Mouse (Mus musculus): ENCODE measurements around the gene Ceacam2. TPM values are rescaled to one million over a fixed set of nuclear protein-coding genes. Genes with fewer than 3 reads are reported as not detected.
"Not testable (repeated sequence)": the region's sequence is repeated elsewhere in the genome, so short reads cannot be mapped to it uniquely, and the experiment has no call there.

Ceacam2 gene
- polyA plus RNA-seq, 1 experiment from 2014 or later: not detected

DNA sequence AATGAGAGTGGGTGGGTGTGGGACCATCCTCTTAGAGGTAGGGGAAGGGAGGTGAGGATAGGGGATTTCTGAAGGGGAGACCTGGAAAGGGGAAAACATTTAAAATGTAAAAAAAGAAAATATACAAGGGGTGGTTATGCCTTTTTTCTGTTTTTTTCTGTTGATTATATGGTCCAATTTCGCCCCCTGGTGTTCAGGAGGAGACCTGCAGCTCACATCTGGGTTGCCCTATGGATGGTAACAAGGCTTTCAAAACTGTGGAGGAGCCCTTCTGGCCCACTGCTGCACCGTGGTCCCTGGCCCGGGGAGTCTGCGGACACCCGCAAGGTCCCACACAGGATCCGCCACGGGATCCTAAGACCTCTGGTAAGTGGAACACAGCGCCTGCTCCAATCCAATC, 1.8 kb upstream of the Ceacam2 start:
- WGBS: 64% methylated on average over 8 of the region's 8 CpGs
- not testable (repeated sequence) for H3K9me3 ChIP-seq (replicated peaks); H3K4me1 ChIP-seq (replicated peaks); H3K4me2 ChIP-seq; H3K9ac ChIP-seq; H3K27ac ChIP-seq; H3K27me3 ChIP-seq; H3K36me3 ChIP-seq; ATAC-seq (replicated peaks; ENCODE audit: insufficient number of reproducible peaks, insufficient read depth, low FRiP score, low read depth); H3K4me3 ChIP-seq

DNA sequence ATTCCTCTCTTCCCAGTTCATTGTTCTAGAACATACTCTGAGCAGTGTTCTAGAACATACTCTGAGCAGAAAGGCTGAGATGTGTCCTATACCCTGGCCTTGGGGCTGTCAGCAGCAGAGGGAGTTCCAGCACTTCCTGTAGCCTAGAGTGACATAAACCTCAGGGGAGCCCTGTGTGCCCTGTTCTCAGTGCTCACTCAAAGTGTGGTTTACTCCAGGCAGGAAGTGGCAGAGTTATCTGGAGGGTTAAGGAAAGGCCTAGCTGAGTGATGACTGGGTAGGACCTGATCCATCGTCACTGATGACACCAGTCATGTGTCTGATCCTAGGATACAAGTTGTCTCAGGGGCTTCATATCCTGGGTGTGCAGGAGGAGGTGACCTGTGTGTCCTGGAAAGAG, 297 bp upstream of the Ceacam2 start:
- not testable (repeated sequence) for H3K4me2 ChIP-seq
- peak; percentile 39; the same call in 1 of the 2 replicates for ATAC-seq (replicated peaks; ENCODE audit: insufficient number of reproducible peaks, insufficient read depth, low FRiP score, low read depth)
- WGBS: 82% methylated on average over 1 of the region's 1 CpGs

DNA sequence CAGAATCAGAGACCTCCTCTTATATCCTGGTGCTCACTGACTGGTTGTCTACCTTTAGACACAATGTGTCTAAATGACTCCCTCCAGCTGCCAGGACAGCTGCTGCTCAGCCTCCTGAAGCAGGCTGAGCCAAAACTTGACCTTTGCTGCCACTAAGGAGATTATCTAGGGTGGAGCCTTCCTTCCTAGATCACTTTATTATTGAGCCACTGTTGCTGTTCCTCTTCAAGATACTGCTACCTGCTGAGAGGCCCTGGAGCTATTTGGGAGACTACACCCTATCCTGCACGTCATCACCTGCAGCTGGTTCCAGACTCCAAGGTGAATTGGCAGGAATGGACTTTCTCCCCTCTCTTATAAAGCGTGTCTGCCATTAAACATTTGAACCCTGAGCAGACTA, 8.8 kb downstream of the Ceacam2 start:
- H3K36me3 ChIP-seq: no peaks in the 10 kb centered on the region
- H3K9me3 ChIP-seq (replicated peaks): no peaks in the 10 kb centered on the region
- H3K27ac ChIP-seq: no peak overlapping the region
- no peaks in the 10 kb centered on the region for H3K4me1 ChIP-seq (replicated peaks)
- no peak for ATAC-seq (replicated peaks; ENCODE audit: insufficient number of reproducible peaks, insufficient read depth, low FRiP score, low read depth)
- no peak overlapping the region for H3K4me3 ChIP-seq
- 70% methylated on average over 2 of the region's 2 CpGs for WGBS
- no peak overlapping the region for H3K9ac ChIP-seq
- no peak overlapping the region for H3K4me2 ChIP-seq
- no peaks in the 10 kb centered on the region for H3K27me3 ChIP-seq

More for the DNA sequence above, 297 bp upstream of the Ceacam2 start:
- H3K4me3 ChIP-seq; H3K36me3 ChIP-seq; H3K9ac ChIP-seq; H3K27ac ChIP-seq; H3K9me3 ChIP-seq (replicated peaks); H3K4me1 ChIP-seq (replicated peaks); H3K27me3 ChIP-seq: not testable (repeated sequence)

DNA sequence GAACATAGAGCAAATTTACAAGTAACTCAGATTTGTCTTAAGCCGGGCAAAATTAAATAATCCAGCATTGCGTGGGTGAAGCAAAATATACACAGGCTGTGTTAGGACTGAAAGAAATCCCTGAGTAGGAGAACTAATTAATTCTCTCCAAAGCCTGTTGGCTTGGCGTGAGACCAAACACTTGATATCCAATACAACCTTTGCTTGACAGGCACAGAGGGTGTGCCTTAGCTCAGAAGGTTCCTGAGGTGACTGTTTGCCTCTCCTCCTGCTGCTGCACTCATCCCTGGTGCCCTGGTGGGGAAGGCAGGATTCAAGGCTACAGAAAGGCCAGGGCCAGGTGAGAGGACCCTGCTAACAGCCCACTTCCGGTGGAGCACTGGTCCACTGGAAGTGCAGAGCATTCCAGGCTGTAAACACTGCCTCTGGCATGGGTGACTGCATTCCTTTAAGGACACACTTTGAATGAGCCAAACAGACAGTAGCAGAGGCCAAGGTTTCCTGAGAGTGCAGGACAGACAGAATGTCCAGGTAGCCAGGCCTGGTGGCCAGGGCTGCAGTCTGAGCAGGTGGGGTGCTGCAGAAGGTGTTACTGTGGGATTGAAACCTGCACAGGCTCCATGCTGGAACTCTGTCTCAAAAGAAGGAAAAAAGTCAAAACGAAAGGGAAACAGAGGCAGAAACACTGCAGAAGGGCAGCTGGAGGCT, 23.4 kb downstream of the Ceacam2 start:
- H3K27ac ChIP-seq; H3K4me2 ChIP-seq; H3K27me3 ChIP-seq; H3K4me3 ChIP-seq; H3K9me3 ChIP-seq (replicated peaks); H3K4me1 ChIP-seq (replicated peaks); H3K36me3 ChIP-seq; H3K9ac ChIP-seq; ATAC-seq (replicated peaks; ENCODE audit: insufficient number of reproducible peaks, insufficient read depth, low FRiP score, low read depth): not testable (repeated sequence)
- 73% methylated on average over 3 of the region's 5 CpGs for WGBS

DNA sequence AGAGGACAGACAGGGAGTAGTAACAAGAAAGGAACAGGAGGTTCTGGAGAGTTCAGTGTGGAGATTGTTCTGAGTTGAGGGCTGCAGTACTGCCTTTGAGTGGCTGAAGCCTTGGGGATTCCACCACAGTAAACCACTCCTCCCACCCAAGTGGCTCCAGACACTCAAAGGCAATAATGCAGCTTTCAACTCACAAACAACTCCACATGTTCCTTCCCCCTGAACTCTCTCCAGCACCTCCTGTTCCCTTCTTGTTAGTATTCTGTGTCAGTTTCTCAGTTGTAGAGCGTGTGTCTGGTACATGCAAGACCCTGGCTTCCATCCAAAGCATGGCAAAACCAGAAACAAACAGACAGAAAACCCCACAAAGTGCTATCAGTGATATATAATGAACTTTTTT, 24.0 kb downstream of the Ceacam2 start:
- H3K4me3 ChIP-seq; H3K4me2 ChIP-seq; H3K9ac ChIP-seq; H3K27me3 ChIP-seq; H3K27ac ChIP-seq; H3K4me1 ChIP-seq (replicated peaks); H3K9me3 ChIP-seq (replicated peaks); ATAC-seq (replicated peaks; ENCODE audit: insufficient number of reproducible peaks, insufficient read depth, low FRiP score, low read depth); H3K36me3 ChIP-seq: not testable (repeated sequence)
- 53% methylated on average over 1 of the region's 1 CpGs for WGBS

DNA sequence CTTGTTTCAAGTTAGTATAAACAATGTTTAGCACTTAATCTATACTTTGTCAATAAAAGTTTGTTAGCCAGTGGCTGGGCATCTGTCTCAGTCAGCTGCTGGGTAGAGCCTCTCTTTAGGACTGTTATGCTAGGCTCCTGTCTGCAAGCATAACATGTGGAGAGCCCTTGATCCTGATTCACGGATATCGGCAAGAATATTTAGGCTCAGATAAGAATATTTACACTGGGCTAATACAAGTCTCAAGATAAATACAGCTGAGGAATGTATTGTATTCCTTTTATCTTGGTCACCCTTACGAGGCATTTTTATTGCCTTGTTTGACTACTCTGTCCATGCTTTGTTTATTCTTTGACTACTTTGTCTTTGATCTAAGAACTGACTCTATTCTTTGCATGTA, 29.7 kb downstream of the Ceacam2 start:
- Histone ChIP-seq H3K27ac (no peak overlapping the region), H3K36me3 (no peaks in the 10 kb centered on the region), H3K27me3 (no peaks in the 10 kb centered on the region), H3K4me3 (no peak overlapping the region), H3K4me1 (replicated peaks) (no peaks in the 10 kb centered on the region), H3K4me2 (no peak overlapping the region), H3K9me3 (replicated peaks) (no peaks in the 10 kb centered on the region), H3K9ac (no peak overlapping the region)
- ATAC-seq (replicated peaks; ENCODE audit: insufficient number of reproducible peaks, insufficient read depth, low FRiP score, low read depth): no peak
- WGBS: 23% methylated on average over 3 of the region's 3 CpGs

DNA sequence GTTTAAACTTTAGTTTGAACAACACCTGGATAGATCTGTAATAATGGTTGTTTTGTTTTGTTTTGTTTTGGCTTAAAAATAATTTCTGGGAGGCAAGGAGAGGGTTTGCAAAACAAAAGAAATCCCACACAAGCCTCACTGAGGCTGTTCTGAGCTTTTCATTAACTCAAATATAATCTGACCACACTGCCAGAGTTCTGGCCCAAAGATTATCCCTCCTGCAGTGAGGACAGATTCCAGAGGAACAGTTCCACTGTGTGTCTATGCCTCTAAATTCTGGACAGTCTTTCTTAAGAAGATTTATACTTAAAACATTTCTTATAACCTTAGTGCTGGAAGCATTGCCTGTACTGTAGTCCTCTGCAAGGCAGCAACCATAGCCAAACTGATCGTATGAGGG, 45.0 kb downstream of the Ceacam2 start:
- no peak overlapping the region for H3K27ac ChIP-seq
- H3K36me3 ChIP-seq: no peaks in the 10 kb centered on the region
- H3K9ac ChIP-seq: no peak overlapping the region
- H3K27me3 ChIP-seq: no peaks in the 10 kb centered on the region
- no peak overlapping the region for H3K4me2 ChIP-seq
- WGBS: 76% methylated on average over 1 of the region's 1 CpGs
- H3K9me3 ChIP-seq (replicated peaks): no peaks in the 10 kb centered on the region
- no peak overlapping the region for H3K4me3 ChIP-seq
- no peak for ATAC-seq (replicated peaks; ENCODE audit: insufficient number of reproducible peaks, insufficient read depth, low FRiP score, low read depth)
- H3K4me1 ChIP-seq (replicated peaks): no peaks in the 10 kb centered on the region

DNA sequence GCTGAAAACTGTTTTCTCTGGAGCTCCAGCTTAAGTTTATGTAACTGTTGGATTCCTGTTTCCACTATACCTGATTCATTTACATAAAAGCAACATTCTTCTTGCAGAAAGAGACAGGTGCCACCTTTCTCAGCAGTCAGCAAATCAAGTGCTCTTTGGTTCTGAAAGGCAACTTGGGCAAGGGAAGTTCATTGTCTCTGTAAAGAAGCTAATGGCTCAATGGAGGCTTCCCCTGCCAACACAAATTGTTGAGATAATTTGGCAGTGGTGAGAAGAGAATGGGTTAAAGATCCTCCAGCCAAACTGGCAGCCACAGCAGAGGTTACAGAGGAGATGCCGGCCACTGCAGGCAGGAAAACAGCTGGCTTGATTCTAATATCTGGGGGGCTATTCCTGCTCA, 49.0 kb downstream of the Ceacam2 start:
- H3K4me3 ChIP-seq; H3K4me1 ChIP-seq (replicated peaks); ATAC-seq (replicated peaks; ENCODE audit: insufficient number of reproducible peaks, insufficient read depth, low FRiP score, low read depth); H3K27me3 ChIP-seq; H3K9ac ChIP-seq; H3K27ac ChIP-seq; H3K9me3 ChIP-seq (replicated peaks); H3K36me3 ChIP-seq; H3K4me2 ChIP-seq: not testable (repeated sequence)
- no CpG with 5 or more reads among the region's 1 CpGs for WGBS

DNA sequence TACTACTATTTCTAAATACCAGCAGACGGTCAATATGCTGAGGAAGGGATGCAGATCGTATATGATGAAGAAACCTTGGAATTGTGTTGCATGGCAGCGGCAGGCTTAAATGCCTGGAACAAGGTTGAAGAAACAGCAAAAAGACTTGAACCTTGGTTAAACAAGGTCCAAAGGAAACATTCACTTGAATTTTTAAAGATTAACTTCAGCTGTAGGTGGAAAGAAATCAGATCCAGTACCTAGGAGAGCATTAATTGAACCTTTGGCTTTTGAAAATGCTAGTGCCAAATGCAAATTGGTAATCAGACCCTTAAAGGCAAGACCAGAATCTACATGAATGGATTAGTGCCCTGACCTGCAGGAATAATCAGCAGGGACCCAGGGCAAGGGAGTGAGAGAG, 50.3 kb downstream of the Ceacam2 start:
- WGBS: 83% methylated on average over 3 of the region's 3 CpGs
- H3K27me3 ChIP-seq; H3K4me1 ChIP-seq (replicated peaks); H3K4me2 ChIP-seq; H3K36me3 ChIP-seq; H3K9me3 ChIP-seq (replicated peaks); H3K9ac ChIP-seq; H3K27ac ChIP-seq; ATAC-seq (replicated peaks; ENCODE audit: insufficient number of reproducible peaks, insufficient read depth, low FRiP score, low read depth); H3K4me3 ChIP-seq: not testable (repeated sequence)

DNA sequence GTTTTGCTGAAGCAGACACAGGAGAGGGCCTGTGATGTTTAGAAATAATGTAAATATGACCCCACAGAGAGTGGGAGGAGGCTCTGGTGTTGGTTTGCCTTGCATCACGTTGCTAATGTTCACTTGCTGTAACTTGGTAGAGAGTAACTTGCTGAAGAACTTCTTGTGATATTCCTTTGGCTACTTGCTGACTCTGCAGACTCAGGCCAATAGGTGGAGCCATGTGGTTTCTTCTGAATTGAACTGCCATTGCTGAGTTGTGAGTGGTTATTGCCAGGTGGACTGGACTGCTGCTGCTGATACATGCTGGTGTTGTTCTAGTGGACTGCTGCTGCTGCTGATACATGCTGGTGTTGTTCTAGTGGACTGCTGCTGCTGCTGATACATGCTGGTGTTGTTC, 53.5 kb downstream of the Ceacam2 start:
- H3K9me3 ChIP-seq (replicated peaks): no peaks in the 10 kb centered on the region
- H3K4me2 ChIP-seq: no peak overlapping the region
- no peaks in the 10 kb centered on the region for H3K27me3 ChIP-seq
- no peaks in the 10 kb centered on the region for H3K4me1 ChIP-seq (replicated peaks)
- no peak overlapping the region for H3K27ac ChIP-seq
- no peak overlapping the region for H3K9ac ChIP-seq
- ATAC-seq (replicated peaks; ENCODE audit: insufficient number of reproducible peaks, insufficient read depth, low FRiP score, low read depth): no peak
- 28% methylated on average over 1 of the region's 1 CpGs for WGBS
- H3K36me3 ChIP-seq: no peaks in the 10 kb centered on the region
- no peak overlapping the region for H3K4me3 ChIP-seq

DNA sequence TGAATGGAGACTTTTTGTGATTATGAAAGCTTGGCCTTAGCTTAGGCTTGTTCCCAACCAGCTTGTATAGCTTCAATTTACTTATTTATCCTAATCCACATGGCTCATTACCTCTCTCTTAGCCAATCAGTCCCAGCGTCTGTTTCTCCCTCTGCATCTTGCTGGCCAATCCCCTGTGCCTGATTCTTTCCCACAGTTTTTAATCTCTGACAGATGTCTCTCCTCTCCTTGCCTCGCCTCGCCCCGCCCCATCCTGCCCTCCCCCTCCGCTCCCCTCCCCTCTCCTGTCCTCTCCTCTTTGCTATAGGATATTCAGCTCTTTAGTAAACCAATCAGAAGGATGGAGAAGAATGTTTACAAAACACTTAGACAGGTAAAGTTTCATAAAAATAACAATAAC, 54.6 kb downstream of the Ceacam2 start:
- H3K27me3 ChIP-seq: no peaks in the 10 kb centered on the region
- H3K4me3 ChIP-seq: no peak overlapping the region
- no peaks in the 10 kb centered on the region for H3K4me1 ChIP-seq (replicated peaks)
- H3K9me3 ChIP-seq (replicated peaks): no peaks in the 10 kb centered on the region
- no peak overlapping the region for H3K4me2 ChIP-seq
- no peak for ATAC-seq (replicated peaks; ENCODE audit: insufficient number of reproducible peaks, insufficient read depth, low FRiP score, low read depth)
- H3K36me3 ChIP-seq: no peaks in the 10 kb centered on the region
- WGBS: 70% methylated on average over 5 of the region's 5 CpGs
- no peak overlapping the region for H3K27ac ChIP-seq
- H3K9ac ChIP-seq: no peak overlapping the region

DNA sequence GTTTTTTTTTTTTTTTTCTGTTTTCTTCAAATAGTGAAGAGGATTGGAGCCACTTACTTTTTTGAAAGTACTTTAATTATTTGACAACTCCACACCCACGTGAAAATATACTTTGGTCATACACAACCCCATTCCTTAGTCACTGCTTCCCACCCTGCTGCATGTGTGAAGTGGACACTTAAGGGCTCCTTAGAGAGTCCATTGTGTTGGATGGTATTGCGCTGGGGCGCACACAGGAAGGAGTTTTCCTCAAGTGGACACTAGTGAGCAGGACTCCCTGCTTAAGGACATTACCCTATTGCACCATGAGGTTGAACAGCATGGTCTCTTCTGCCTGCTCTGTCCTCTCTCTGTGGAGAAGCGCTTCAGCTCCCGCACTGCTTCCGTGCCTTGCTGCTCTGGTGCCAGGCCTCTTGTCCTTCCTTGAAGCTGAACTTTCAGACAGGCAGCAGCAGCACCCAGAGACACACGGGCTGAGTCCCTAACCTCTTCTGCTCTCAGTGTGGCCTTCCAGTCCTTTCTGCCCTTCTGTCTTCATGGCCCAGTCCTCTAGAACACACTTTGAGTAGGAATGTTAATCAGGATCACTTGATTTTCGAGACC, 56.4 kb downstream of the Ceacam2 start:
- Histone ChIP-seq H3K4me3 (no peak overlapping the region), H3K4me2 (no peak overlapping the region), H3K27ac (no peak overlapping the region), H3K9ac (no peak overlapping the region), H3K36me3 (no peaks in the 10 kb centered on the region), H3K9me3 (replicated peaks) (no peaks in the 10 kb centered on the region), H3K4me1 (replicated peaks) (no peaks in the 10 kb centered on the region), H3K27me3 (no peaks in the 10 kb centered on the region)
- 66% methylated on average over 8 of the region's 8 CpGs for WGBS
- no peak for ATAC-seq (replicated peaks; ENCODE audit: insufficient number of reproducible peaks, insufficient read depth, low FRiP score, low read depth)
